26 mouse cellular contexts compared by ENCODE assay signal in genomic region chr1:94366606-94367005, GRCm38 (mm10).
"Had no signal": no experiment of that assay in that cellular context is flagged by ENCODE, and none has a peak within 500 bp of the region (broad histone marks: within the 10 kb centered on the region; RNA-seq: fewer than 3 reads in every experiment).

No protein-coding gene starts in this region.

- H3K36me3 ChIP-seq: heart, embryonic 10.5 days; heart, embryonic 13.5 days; heart, embryonic 15.5 days; hindbrain, embryonic 13.5 days; hindbrain, embryonic 15.5 days; limb, embryonic 13.5 days; limb, embryonic 15.5 days; liver, embryonic 12.5 days had no signal

- H3K9ac ChIP-seq: heart, embryonic 13.5 days; heart, embryonic 15.5 days; hindbrain, embryonic 13.5 days; hindbrain, embryonic 15.5 days; limb, embryonic 13.5 days; limb, embryonic 15.5 days; liver, embryonic 12.5 days; liver, embryonic 14.5 days had no signal

- H3K9me3 ChIP-seq: heart, embryonic 10.5 days; heart, embryonic 13.5 days; heart, embryonic 15.5 days; hindbrain, embryonic 13.5 days; hindbrain, embryonic 15.5 days; limb, embryonic 13.5 days; limb, embryonic 15.5 days; liver, embryonic 12.5 days had no signal

- H3K27ac ChIP-seq: gastrocnemius, adult 2 months; heart, embryonic 10.5 days; heart, embryonic 13.5 days; heart, embryonic 15.5 days; hindbrain, embryonic 13.5 days; hindbrain, embryonic 15.5 days; hindbrain, postnatal 0 days; layer of hippocampus, adult 2 months; limb, embryonic 13.5 days; limb, embryonic 15.5 days; liver, embryonic 12.5 days; liver, embryonic 14.5 days had no signal

- H3K4me3 ChIP-seq: gastrocnemius, adult 2 months; heart, embryonic 10.5 days; heart, embryonic 13.5 days; heart, embryonic 15.5 days; hindbrain, embryonic 13.5 days; hindbrain, embryonic 15.5 days; layer of hippocampus, adult 2 months; limb, embryonic 13.5 days; limb, embryonic 15.5 days; liver, embryonic 12.5 days had no signal

- H3K4me2 ChIP-seq: heart, embryonic 13.5 days; heart, embryonic 15.5 days; hindbrain, embryonic 13.5 days; hindbrain, embryonic 15.5 days; limb, embryonic 13.5 days; limb, embryonic 15.5 days; liver, embryonic 12.5 days had no signal

- H3K4me1 ChIP-seq: heart, embryonic 10.5 days; heart, embryonic 13.5 days; heart, embryonic 15.5 days; hindbrain, embryonic 13.5 days; hindbrain, embryonic 15.5 days; limb, embryonic 13.5 days; limb, embryonic 15.5 days; liver, embryonic 12.5 days had no signal

- DNase-seq: gastrocnemius, adult 2 months; gastrocnemius, postnatal 10 days; gastrocnemius, postnatal 25 days; heart, adult 18-20 months; heart, postnatal 14 days; heart, postnatal 36 days; kidney, adult 11 months; kidney, adult 2 months; kidney, adult 9 months; kidney, postnatal 10 days; kidney, postnatal 25 days; kidney, postnatal 4 days; layer of hippocampus, postnatal 36 days; left cerebral cortex, postnatal 4 days had no signal

- ATAC-seq: hindbrain, postnatal 0 days; intestine, embryonic 16.5 days; liver, embryonic 12.5 days had no signal

- H3K27me3 ChIP-seq: heart, embryonic 13.5 days; heart, embryonic 15.5 days; hindbrain, embryonic 13.5 days; hindbrain, embryonic 15.5 days; limb, embryonic 13.5 days; limb, embryonic 15.5 days; liver, embryonic 12.5 days had no signal
